Mouse (Mus musculus): ENCODE measurements around the gene Tpm3-rs7. TPM values are rescaled to one million over a fixed set of nuclear protein-coding genes. Genes with fewer than 3 reads are reported as not detected.
"Not testable (repeated sequence)": the region's sequence is repeated elsewhere in the genome, so short reads cannot be mapped to it uniquely, and the experiment has no call there.

Gene Tpm3-rs7
- 10 to 100 TPM; 10.3 to 12.0 TPM for polyA plus RNA-seq (2017; shearing (Covaris generic))

DNA sequence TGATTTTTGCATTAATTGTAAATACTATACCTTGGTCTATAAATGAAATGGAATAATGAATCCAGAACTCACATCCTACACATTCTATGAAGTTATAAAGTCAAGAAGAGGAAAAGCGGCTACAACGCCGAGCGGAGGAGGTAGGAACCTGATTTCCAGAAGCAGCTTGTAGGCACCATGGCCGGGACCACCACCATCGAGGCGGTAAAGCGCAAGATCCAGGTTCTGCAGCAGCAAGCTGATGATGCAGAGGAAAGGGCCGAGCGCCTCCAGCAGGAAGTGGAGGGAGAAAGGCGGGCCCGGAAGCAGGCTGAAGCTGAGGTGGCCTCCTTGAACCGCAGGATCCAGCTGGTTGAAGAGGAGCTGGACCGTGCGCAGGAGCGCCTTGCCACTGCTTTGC lies at the start of gene Tpm3-rs7:
Gene Tpm3-rs7, plus strand, starts transcription at position 110 of the 400 bp plus-strand sequence.
- not testable (repeated sequence) for ATAC-seq

DNA sequence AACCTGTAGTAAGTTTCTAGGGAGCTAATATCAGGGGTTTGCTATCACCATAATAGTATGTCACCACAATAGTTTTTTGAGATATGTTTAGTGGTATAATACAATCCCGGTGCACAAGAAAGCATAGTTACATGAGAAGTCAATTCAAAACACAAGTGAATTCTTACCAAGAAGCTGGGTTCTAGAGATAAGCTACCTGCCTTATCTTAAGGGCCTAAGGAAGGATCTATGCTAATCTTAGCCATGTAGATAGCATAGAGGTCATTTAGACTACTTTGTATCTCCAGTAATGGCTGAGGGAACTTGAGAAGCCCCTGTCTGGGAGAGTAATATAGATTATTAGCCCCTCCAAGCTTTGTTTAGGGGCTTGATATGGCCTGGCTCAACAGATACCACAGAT lies 2.6 kb downstream of the Tpm3-rs7 start:
- no peak for ATAC-seq

DNA sequence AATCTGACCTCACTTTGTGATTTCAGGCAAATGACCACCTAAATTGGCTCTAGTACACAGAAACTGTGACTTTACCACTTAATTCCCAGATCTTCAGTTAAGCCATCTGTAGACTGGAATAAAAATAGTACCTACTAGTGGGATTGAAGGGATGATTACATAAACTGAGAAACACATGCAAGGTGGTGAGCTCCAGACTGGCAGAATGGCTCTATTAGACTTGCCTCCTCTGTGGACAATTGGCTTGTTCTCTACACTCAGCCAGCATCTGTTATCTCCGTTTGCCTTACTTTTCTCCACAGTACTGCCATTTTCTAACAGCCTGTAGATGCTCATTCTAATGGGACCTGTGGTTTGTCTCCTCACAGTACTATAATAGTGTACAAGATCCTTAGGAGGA lies 49.0 kb downstream of the Tpm3-rs7 start:
- ATAC-seq = no peak

Measured in activated CD4-positive, CD25-positive, alpha-beta regulatory T cell, adult 4 months (primary cell).